Comparison of ENCODE assay signal across 17 mouse cellular contexts in the genomic region with DNA sequence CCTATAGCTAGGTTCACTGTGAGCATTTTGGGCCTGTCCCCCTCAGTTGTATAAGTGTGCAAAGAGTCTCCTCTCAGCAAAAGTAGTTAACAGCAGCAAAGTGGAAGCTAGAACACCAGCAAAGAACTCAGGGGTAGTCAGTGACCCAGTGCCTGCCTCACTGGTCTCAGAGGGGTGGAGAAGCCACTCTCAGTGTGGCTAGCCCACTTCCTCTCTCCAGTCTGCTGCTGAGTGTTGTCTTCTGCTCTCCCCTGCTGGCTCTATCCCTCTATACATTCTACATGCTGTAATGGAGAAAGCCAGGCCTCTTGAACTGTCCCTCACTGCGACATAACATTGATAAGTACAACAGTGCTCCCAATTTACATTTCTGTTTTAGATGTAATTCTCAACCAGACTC. TPM values are rescaled to one million over a fixed set of nuclear protein-coding genes. Genes with fewer than 3 reads are reported as not detected.
DNase-seq lines count a peak whose midpoint lies in the region.
"Had no signal": no experiment of that assay in that cellular context is flagged by ENCODE, and none has a peak within 500 bp of the region (broad histone marks: within the 10 kb centered on the region; RNA-seq: fewer than 3 reads in every experiment).

No protein-coding gene starts in this region.

- peak; percentile 83 for DNase-seq in heart, adult 11 months
- no peak for DNase-seq in heart, postnatal 14 days
- DNase-seq in layer of hippocampus, adult 9-11 months = peak; percentile 23
- DNase-seq in layer of hippocampus, adult 11-12 months (ENCODE audit: low spot score) = no peak
- peak; percentile 36 for DNase-seq in thymus, postnatal 4 days
- DNase-seq in thymus, postnatal 36 days = no peak
- DNase-seq in kidney, adult 8-10 months = no peak
- DNase-seq in B cell, adult 2 months = no peak
- DNase-seq: adrenal gland, postnatal 10 days; adrenal gland, postnatal 36 days; cerebellum, adult 18-20 months; cerebellum, adult 9-10 months; cerebellum, postnatal 14 days; forebrain, postnatal 0 days; gastrocnemius, adult 2 months; gastrocnemius, postnatal 14 days; heart, adult 2 months had no signal

- intact Hi-C loops in heart, postnatal 14 days (cut with DNase I) = no loop called here

RNA-seq across cellular contexts. Expression of a gene that starts 5.8 kb away (rescaled TPM):
- 1 to 10 TPM in 1 of 2 experiments, under 1 TPM in 1; 0.49 to 1.0 TPM for total RNA-seq in heart, postnatal 14 days (2021)

RNA-seq across cellular contexts. Expression of a gene that starts 26.2 kb away (rescaled TPM):
- 100 to 1,000 TPM; 323 to 335 TPM for total RNA-seq in heart, postnatal 14 days (2021)

Comparison
In these comparisons a context has a peak if more than half of its experiments do, and no peak if none do; other contexts are left out.
1. DNase-seq: peak in heart, adult 11 months (single experiment), layer of hippocampus, adult 9-11 months (single experiment) and thymus, postnatal 4 days (single experiment); none in heart, postnatal 14 days (0 of 2), layer of hippocampus, adult 11-12 months (single experiment), thymus, postnatal 36 days (0 of 2), kidney, adult 8-10 months (0 of 2) and B cell, adult 2 months (0 of 2).